Mouse (Mus musculus): Measurements from ENCODE around the gene Acyp2. TPM values are rescaled to one million over a fixed set of nuclear protein-coding genes. Genes with fewer than 3 reads are reported as not detected.

The Acyp2 gene
- total RNA-seq, 2 experiments from 2014 or later = 22.5 to 23.2 TPM

DNA sequence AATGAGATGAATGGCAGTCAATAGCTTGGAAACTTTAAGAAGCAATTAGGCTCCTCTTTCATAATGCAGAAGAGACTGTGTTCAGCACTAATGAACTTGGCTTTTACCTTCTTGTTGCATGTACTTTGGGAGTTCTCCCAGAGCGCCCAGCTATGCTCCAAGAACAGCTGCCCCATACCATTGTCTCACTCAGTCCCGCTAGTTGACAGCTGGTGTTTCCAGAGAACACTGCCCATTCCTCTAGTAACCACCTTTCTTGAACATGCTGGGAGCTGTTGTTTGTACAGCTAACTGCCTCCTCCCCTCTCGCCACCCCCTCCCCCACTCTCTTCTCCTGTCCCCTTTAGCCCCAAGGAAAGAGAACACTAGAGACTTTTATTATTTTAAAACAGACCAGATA is 52.1 kb downstream of the Acyp2 start:
- no peak for DNase-seq (ENCODE audit: low spot score in 2 of 2)

DNA sequence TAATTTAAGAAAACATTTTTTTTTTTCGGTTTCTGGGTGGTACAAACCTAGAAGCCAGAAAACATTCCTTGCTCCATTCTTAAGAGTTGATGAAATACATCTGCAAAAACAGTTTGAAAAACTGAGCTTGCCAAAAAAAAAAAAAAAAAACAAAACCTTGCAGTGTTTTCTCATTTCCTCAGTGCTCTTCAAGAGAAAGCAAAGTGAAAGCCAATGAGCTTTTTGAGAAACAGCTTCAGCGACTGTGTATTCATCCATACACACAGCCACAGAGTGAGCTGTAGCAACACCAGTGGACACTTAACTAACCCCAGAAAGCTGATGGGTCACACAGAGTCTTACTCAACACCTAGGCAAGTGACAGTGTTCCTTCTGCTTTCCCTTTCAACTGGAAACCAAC is 69.4 kb downstream of the Acyp2 start:
- DNase-seq (ENCODE audit: low spot score in 2 of 2) = no peak

DNA sequence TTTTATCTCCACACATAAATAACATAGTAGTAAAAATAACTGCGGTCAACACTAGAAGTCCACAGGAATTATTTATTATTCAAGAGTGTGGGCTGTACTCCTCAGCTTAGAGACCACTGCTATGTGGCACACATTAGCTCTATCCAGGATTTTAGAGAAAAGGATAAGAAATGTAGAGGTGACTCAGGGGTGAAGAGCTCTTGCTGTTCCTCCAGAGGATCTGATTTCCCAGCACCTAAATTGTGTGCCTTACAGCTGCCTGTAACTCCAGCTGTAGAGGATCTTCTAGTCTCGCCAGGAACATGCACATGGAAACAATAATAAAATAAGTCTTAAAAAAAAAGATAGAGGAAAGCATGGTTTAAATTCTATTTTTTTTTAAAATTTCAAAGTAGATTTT is 70.5 kb downstream of the Acyp2 start:
- DNase-seq (ENCODE audit: low spot score in 2 of 2) = no peak

DNA sequence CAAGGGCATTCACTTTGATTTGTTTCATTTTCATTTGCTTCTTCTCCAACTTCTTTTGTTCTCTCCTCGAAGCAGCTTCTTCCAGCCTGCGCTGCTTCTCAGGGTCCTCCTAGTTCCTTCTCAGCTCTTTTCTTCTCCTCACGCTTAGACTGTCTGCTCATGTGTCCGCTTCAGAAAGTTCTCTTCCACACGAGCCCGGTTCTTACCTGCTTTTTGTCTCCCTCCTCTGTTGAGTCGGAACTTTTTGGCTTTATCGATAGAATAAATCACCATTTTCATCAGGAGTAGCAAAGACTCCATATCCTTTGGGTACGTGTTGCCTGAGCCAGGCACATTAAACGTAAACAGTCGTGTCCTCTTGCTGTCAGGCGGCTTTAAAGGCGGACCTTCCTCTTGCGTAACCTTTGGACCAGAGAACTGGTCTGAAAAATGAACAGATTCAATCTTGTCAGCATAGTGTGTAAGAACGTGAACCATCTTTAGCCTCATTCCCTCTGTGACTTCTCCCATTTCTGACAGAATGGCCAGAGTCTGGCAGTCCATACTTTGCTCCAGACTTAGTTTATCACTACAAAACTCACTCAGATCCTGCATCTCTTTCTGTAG is 76.5 kb downstream of the Acyp2 start:
- no peak for DNase-seq (ENCODE audit: low spot score in 2 of 2)

DNA sequence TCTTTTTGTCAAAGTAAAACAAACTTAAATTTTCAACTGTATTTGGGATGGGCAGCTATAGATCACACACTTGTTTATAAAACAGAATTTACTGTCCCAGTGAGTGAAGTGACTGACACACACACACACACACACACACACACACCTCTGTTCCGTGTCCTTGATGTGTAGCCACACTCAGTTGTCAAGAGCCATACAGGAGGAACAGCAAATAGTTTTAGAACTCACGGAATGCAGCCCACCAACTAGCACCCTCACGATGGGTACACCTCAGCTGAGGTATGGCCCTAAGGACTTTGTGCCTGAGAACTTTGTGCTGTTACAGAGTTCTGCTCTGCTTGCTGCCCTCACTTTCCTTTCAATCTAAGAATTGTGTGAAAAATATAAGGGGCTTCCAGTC is 78.8 kb downstream of the Acyp2 start:
- no peak for DNase-seq (ENCODE audit: low spot score in 2 of 2)

DNA sequence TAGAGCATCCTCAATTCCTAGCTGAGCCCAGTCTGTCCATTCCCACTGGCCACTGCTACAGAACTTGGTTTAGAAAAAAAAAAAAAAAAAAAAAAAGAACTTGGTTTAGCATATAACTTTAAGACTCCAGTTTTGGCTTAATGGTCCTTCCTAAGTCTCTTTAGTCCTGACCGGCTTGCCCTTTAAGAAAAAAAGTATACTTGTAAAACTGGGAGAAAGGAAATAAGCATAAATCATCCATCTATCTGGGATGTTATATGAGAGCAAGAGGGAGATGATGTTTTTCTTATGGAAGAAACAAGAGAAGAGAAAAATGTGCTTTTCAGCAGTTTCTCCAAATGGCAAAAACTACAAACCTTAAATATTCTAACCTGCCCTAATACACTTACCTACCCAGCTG is 89.2 kb downstream of the Acyp2 start:
- no peak for DNase-seq (ENCODE audit: low spot score in 2 of 2)

DNA sequence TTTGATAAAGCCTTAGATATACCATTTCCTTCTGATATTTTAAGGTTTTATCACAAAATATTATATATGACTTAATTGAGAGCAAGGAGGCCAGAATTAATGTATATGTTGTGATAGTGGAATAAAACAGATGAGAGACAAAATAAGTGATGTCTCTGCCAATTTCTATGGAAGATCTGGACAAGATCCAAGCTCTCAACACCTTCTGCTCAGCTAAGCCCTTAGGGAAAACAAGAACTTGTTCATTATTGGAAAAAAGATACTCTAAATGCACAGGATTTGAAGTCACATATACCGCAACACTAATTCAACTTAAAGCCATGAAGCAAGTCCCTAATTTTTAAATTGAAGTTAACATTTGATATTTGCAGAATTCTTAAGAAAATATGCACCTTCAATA is 96.0 kb downstream of the Acyp2 start:
- no peak for DNase-seq (ENCODE audit: low spot score in 2 of 2)

DNA sequence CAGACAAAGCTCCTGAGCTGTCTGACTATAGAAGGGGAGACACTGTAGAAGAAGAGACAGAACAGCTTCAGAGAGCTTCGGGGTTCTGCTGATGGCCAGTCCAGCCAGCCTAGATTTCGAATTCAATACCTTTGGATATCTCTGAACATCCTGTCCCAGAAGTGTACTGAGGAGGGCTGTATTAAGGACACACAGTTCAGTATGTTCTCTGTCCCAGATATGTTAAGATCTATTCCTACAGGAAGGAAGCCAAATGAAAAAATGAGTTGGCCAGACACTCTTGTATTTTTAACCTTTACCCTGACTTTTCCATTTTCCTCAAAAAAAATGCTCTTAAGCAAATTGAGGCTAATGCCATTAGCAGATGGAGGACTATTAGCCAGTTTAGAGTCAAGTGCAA is 132.3 kb downstream of the Acyp2 start:
- no peak for DNase-seq (ENCODE audit: low spot score in 2 of 2)

DNA sequence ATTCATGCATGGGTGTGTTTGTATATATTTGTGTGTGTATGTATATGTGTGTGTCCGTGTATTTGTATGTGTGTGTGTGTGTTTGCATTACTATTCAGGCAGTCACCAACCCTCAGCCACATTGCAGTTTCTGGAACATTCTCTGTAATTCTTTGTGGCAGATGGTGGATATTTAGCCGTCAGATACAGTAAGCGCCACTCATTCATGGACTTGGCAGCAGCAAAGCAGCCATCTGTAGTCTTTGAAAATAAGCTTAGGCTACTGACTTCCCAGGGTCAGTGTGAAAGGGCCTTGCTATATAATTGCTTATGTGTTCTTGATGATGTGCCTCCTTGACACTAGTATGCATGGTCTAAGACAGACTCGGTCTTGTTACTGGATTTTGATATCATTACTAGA is 141.2 kb downstream of the Acyp2 start:
- no peak for DNase-seq (ENCODE audit: low spot score in 2 of 2)

DNA sequence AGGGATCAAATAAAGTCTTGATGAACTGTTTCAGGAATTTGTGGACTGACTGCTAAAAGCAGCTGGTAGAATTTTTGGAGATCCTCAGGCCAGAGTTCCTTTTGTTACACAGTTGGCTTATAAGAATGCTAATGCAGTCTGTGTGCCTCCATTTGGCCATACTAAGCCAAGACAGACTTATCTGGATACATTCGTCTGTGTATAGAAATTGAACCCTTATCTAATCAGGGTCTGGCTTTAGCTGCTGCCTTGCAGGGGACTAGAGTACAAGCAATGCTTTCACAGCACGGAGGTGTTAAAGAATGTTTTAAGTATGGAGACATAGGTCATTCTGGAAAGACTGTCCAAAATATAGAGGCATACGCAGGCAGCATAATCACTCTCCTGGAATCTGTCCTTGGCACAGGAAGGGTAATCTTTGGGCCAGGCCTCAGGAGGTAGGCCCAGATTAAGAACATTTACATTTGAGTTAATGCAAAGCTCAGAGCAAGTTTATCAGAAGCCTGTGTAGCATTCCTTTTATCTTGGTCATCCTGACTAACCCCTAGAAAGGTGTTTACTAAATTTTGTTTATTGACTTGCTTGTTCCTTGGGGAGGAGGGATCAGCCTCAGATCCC is 150.5 kb downstream of the Acyp2 start:
- no peak for DNase-seq (ENCODE audit: low spot score in 2 of 2)

DNA sequence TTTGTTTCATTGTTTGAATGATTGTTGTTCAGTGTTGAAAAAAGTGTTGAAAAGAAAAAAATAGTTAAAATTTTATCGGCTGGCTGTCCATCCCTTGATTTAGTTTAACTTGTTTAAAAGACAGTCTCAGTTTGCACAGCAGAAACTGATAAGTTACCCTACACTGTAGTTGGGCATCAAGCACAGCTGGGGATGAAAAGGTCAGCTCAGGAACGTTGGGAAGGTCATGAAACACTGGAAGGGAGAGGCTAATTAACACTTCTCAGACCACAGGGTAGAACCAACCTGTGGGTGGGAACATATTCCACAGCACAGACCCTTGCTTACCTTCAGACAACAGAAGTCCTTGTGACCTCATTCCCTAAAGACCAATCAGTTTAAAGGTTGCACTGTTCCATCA is 152.2 kb downstream of the Acyp2 start:
- DNase-seq (ENCODE audit: low spot score in 2 of 2) = no peak

DNA sequence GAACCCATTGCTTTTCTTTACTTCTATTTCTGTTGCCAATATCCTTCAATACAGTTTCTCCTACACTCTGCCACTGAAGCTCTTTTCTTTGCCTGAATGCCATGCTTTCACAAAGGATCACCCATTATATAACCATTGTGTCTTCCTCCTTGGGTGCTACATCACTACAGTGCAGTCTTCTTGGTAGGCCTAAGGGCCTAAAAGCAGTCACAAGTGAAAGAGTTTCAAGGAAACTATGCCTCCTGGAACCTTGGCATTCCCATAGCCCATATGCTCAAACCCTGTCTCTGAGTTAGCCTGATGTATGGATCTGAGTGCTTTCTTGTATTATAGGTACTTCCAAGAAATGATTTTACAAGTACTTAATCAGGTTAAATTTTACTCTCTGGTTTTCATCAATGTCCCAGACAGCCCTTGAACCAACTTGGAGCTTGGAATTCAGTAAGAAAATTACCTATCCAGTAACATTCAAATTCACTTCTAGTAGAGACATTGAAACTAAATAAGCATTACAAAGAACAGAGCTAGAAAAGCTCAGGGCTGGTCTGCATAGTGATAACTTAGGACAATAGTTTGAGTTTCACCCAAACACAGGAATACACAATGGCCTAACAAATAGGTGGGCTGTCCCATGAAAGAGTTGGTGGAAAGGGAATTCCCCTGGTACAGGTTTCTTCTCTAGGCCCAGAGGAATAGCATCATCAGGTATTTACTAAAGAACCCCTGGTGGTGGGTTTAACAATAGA is 157.7 kb downstream of the Acyp2 start:
- DNase-seq (ENCODE audit: low spot score in 2 of 2) = no peak

DNA sequence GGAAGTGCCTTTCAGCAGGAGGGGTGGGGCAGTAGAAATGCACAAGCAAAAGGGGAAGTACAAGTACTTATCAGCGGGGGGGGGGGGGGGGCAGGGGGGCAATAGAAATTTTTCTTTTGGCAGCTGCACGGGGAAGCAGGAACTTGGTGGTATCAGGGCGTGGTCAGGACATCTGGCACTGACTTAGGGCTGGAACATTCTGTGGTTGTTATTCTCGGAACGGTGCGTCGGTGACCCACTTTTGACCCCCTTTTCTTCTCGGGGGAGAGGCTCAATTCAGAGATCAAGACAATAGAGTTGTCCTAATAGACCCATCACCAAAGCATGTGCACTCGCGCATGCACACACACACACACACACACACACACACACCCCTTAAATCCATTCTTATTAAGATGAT is 161.2 kb downstream of the Acyp2 start:
- no peak for DNase-seq (ENCODE audit: low spot score in 2 of 2)

DNA sequence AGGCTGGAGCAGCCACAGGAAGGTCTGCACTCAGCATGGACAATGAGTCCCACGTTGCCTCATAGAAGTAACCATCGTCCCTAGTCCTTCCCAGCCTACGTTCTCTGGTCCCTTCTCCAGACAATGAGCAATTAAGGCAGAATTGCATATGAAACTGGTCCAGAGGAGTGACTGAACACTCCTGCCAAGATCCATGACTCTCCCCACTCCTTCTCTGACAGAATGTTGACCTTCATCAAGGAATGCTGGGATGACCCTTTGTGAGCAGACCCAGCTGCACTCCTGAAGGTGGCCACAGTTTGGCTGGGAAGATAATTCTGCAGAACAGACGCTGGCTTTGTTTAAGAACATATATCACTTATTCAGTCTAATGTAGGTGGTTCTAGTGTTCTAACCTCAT is 166.1 kb downstream of the Acyp2 start:
- no peak for DNase-seq (ENCODE audit: low spot score in 2 of 2)

DNA sequence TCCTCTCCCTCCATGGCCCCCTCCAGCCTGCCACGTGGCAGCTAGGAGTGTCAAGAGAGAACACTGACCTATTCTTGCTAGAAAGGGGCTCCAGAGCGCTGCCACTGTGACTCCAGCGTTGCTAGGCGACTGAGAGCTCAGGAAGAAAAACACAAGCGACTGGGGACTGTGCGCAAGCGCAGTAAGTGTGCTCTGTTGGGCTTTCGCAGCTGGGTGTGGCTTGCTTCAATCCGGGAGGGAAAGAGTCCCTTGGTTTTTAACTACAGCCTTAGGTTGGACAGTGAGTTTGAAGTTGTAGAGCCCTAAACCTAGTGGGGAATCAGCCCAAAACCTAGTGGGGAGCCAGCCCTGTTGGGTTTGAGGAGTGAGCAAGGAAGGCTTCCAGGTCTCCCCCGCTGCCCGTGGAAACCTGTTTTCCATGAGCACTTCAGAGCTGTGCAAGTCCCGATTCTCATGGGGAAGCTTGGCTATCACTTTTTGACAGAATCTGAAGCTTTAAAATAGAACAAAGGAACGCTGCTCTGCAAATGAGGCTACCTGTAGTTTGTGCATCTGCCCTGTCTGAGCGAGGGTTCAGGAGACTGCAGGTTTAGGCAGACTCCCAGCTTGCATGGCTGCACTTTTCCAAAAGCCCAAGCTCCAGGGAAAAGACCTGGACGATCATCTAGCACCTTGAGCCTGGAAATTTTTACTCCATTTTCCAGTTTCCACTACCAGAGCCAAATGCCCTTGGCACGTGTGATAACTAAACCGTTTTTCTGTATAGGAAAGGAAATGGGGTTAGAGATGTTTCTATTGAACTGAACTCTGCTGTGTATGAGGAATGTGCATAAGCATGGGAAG is 177.4 kb downstream of the Acyp2 start, which contains the start of gene 4930505A04Rik:
TSS of gene 4930505A04Rik (minus strand) at position 77 of the 843 bp plus-strand sequence.
- DNase-seq (ENCODE audit: low spot score in 2 of 2) = peak; percentile 59 to 84

DNA sequence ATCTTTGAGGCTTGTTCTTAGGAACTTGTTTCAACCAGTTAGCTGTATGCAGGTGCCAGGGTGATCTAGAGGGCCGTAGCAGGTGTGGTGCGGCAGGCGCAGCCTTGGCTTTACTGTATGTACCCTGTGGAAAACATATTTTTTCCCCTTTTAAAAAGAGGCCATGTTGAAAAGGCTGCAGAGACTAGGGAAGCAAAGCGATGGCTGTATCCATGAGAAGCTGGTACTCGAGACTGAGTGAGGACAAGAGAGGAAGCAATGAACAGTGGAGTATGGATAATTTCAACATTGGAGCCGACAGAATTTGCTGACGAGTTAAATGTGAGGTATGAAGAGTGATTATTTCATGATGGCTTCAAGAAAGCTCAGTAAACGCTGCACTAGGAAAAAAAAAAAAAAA is 178.2 kb downstream of the Acyp2 start:
- no peak for DNase-seq (ENCODE audit: low spot score in 2 of 2)

Other genes starting within 250 kb of the Acyp2 start
- under 1 TPM; 0.31 to 0.32 TPM for gene 4930505A04Rik, start 177.8 kb downstream of the Acyp2 start, total RNA-seq (2021)
- 10 to 100 TPM; 62.1 to 78.5 TPM for gene Psme4, start 122.1 kb upstream of the Acyp2 start, total RNA-seq (2021)
- under 1 TPM in 1 of 2 experiments, not detected in 1; 0.08 TPM for gene Gpr75, start 235.8 kb upstream of the Acyp2 start, total RNA-seq (2021)
- 10 to 100 TPM; 12.8 to 13.5 TPM for gene Asb3, start 235.8 kb upstream of the Acyp2 start, total RNA-seq (2021)

All from gastrocnemius, postnatal 4 days (tissue).